Mouse (Mus musculus) brain, embryonic 14.5 days (tissue): Measurements from ENCODE around the gene Wdr90.

Source experiments
- CTCF ChIP-seq: fragments of 200-500 bp; IDR thresholded peaks from 2 replicates; pipeline ENCODE4 v1.5.1; 2012; ENCODE audit warnings: inconsistent platforms, mild to moderate bottlenecking, moderate library complexity, borderline replicate concordance; ENCODE audit not compliant: insufficient read depth, insufficient read length; ENCODE audit errors: extremely low read depth
- POLR2A ChIP-seq: fragments of 200-500 bp; IDR thresholded peaks from 2 replicates; pipeline ENCODE4 v1.6.1; 2012; ENCODE audit warnings: mild to moderate bottlenecking, inconsistent platforms, borderline replicate concordance; ENCODE audit not compliant: poor library complexity, insufficient read depth, insufficient read length, severe bottlenecking; ENCODE audit errors: extremely low read depth

DNA sequence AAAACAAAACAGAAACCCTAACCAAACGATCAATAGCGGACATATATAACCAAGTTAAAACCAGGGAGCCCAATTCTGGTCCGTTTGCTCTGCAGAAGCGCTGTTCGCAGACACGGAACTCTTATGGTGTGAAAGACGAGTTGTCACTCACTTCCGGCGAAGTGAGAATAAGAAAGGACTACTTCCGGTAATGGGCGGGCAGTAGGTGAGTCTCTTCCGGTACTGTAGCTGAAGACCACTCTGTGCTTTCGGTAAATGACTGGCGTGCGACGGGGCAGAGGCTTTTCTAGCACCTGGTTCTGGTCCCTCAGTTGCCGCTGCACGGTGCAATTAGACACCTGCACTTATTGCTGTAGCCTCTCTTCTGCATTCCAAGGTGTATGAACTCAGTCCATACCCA, 37.8 kb downstream of the Wdr90 start, which contains the start of gene Wdr24:
- no peak for TF ChIP-seq CTCF
- TF ChIP-seq POLR2A = peak; percentile 24; the same call in 1 of the 2 replicates
